Mouse (Mus musculus): ENCODE measurements around the gene Olfr960. TPM values are rescaled to one million over a fixed set of nuclear protein-coding genes. Genes with fewer than 3 reads are reported as not detected.

Gene Olfr960
- polyA plus RNA-seq, 1 experiment from 2014 or later, result not detected

DNA sequence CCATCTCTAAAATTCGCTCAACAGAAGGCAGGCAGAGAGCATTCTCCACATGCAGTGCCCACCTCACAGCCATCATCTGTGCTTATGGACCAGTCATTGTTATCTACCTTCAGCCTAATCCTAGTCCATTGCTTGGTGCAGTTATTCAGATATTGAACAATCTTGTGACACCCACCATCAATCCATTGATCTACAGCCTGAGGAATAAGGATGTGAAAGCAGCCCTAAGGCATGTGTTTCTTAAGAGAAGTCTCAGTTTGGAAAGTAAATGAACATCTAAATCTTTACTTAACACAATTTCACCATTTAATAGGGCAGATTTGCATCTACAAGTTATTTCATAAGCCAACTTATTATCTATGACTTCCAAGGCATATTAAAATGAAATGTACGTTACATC, 48.5 kb downstream of the Olfr960 start:
- ATAC-seq (ENCODE audit: insufficient read depth, low FRiP score, low TSS enrichment) (no peak), DNase-seq (ENCODE audit: low spot score) (no peak)
- WGBS, result 85% methylated on average over 2 of the region's 2 CpGs
- Histone ChIP-seq H3K9me3 (ENCODE audit: control insufficient read depth, low read length) (no peaks in the 10 kb centered on the region), H3K36me3 (ENCODE audit: control insufficient read depth, insufficient read depth, low read length) (no peaks in the 10 kb centered on the region), H3K27ac (ENCODE audit: low read depth, low read length) (no peak overlapping the region), H3K4me1 (ENCODE audit: control insufficient read depth, insufficient read depth, low read length) (no peaks in the 10 kb centered on the region), H3K4me3 (ENCODE audit: low read depth, low read length) (no peak overlapping the region), H3K4me2 (ENCODE audit: low read depth) (no peak overlapping the region), H3K27me3 (ENCODE audit: control insufficient read depth, insufficient read depth, low read length) (no peaks in the 10 kb centered on the region), H3K9ac (ENCODE audit: low read length) (no peak overlapping the region)

Other genes with a start within 250 kb of the Olfr960 start
- gene Olfr951, start 234.0 kb upstream of the Olfr960 start, polyA plus RNA-seq (2014; fragmentation: Nextera tagmentation; extraction: Ambion mirVana), result not detected in 2 replicates
- gene Olfr952, start 194.2 kb upstream of the Olfr960 start, polyA plus RNA-seq (2014; fragmentation: Nextera tagmentation; extraction: Ambion mirVana), result not detected in 2 replicates
- not detected in 2 replicates for gene Olfr954, start 164.7 kb upstream of the Olfr960 start, polyA plus RNA-seq (2014; fragmentation: Nextera tagmentation; extraction: Ambion mirVana)
- not detected in 2 replicates for gene Olfr955, start 149.4 kb upstream of the Olfr960 start, polyA plus RNA-seq (2014; fragmentation: Nextera tagmentation; extraction: Ambion mirVana)
- gene Olfr44, start 127.4 kb upstream of the Olfr960 start, polyA plus RNA-seq (2014; fragmentation: Nextera tagmentation; extraction: Ambion mirVana), result not detected in 2 replicates
- not detected in 2 replicates for gene Olfr957, start 105.6 kb upstream of the Olfr960 start, polyA plus RNA-seq (2014; fragmentation: Nextera tagmentation; extraction: Ambion mirVana)
- gene Olfr958, start 67.3 kb upstream of the Olfr960 start, polyA plus RNA-seq (2014; fragmentation: Nextera tagmentation; extraction: Ambion mirVana), result not detected in 2 replicates
- not detected in 2 replicates for gene Olfr959, start 45.8 kb upstream of the Olfr960 start, polyA plus RNA-seq (2014; fragmentation: Nextera tagmentation; extraction: Ambion mirVana)
- gene AW551984, start 17.0 kb upstream of the Olfr960 start, polyA plus RNA-seq (2014; fragmentation: Nextera tagmentation; extraction: Ambion mirVana), result 19.5 and 22.8 TPM in 2 replicates
- gene Olfr148, start 10.7 kb upstream of the Olfr960 start, polyA plus RNA-seq (2014; fragmentation: Nextera tagmentation; extraction: Ambion mirVana), result 0.08 TPM in 1 of 2 replicates, not detected in the other
- gene Olfr961, start 23.7 kb downstream of the Olfr960 start, polyA plus RNA-seq (2014; fragmentation: Nextera tagmentation; extraction: Ambion mirVana), result not detected in 2 replicates
- not detected in 2 replicates for gene Olfr963, start 45.8 kb downstream of the Olfr960 start, polyA plus RNA-seq (2014; fragmentation: Nextera tagmentation; extraction: Ambion mirVana)
- gene Olfr149, start 85.7 kb downstream of the Olfr960 start, polyA plus RNA-seq (2014; fragmentation: Nextera tagmentation; extraction: Ambion mirVana), result not detected in 2 replicates
- not detected in 2 replicates for gene Olfr965, start 90.0 kb downstream of the Olfr960 start, polyA plus RNA-seq (2014; fragmentation: Nextera tagmentation; extraction: Ambion mirVana)
- gene Olfr150, start 109.6 kb downstream of the Olfr960 start, polyA plus RNA-seq (2014; fragmentation: Nextera tagmentation; extraction: Ambion mirVana), result not detected in 2 replicates
- not detected in 2 replicates for gene Olfr967, start 124.9 kb downstream of the Olfr960 start, polyA plus RNA-seq (2014; fragmentation: Nextera tagmentation; extraction: Ambion mirVana)
- gene Olfr968, start 161.9 kb downstream of the Olfr960 start, polyA plus RNA-seq (2014; fragmentation: Nextera tagmentation; extraction: Ambion mirVana), result not detected in 2 replicates
- gene Olfr969, start 169.6 kb downstream of the Olfr960 start, polyA plus RNA-seq (2014; fragmentation: Nextera tagmentation; extraction: Ambion mirVana), result not detected in 2 replicates
- gene Olfr970, start 187.5 kb downstream of the Olfr960 start, polyA plus RNA-seq (2014; fragmentation: Nextera tagmentation; extraction: Ambion mirVana), result not detected in 2 replicates
- not detected in 2 replicates for gene Olfr971, start 215.5 kb downstream of the Olfr960 start, polyA plus RNA-seq (2014; fragmentation: Nextera tagmentation; extraction: Ambion mirVana)
- gene Olfr972, start 245.0 kb downstream of the Olfr960 start, polyA plus RNA-seq (2014; fragmentation: Nextera tagmentation; extraction: Ambion mirVana), result not detected in 2 replicates

All from neural tube, embryonic 11.5 days (tissue).